Mouse (Mus musculus) testis, adult 2 months (tissue): Measurements from ENCODE around the gene Spast.

Experiments
- CTCF ChIP-seq: fragments of 200-500 bp; IDR thresholded peaks from 2 replicates; pipeline ENCODE4 v1.5.1; 2012; ENCODE audit warnings: low read depth, mild to moderate bottlenecking, inconsistent platforms, low read length, moderate library complexity; ENCODE audit not compliant: control insufficient read depth, insufficient read depth, insufficient replicate concordance
- POLR2A ChIP-seq: fragments of 200-500 bp; IDR thresholded peaks from 2 replicates; pipeline ENCODE4 v1.6.1; 2012; ENCODE audit warnings: low read depth, mild to moderate bottlenecking, inconsistent platforms, low read length, moderate library complexity; ENCODE audit not compliant: control insufficient read depth

GRCm38 (mm10) chr17:74409722-74410121 lies 70.9 kb downstream of the Spast start:
- TF ChIP-seq CTCF (no peak), POLR2A (no peak)
